Mouse (Mus musculus) small intestine, adult 2 months (tissue): ENCODE results near the gene Wasf1.

ENCODE experiments used
- CTCF ChIP-seq: fragments of 200-500 bp; IDR thresholded peaks from 2 replicates; pipeline ENCODE4 v1.5.1; 2012; ENCODE audit warnings: low read depth, mild to moderate bottlenecking, control low read depth, inconsistent platforms, low read length, moderate library complexity, mixed read lengths; ENCODE audit not compliant: insufficient replicate concordance, insufficient read length; ENCODE audit errors: extremely low read depth
- POLR2A ChIP-seq: fragments of 200-500 bp; IDR thresholded peaks from 2 replicates; pipeline ENCODE4 v1.6.1; 2012; ENCODE audit warnings: low read depth, mild to moderate bottlenecking, control low read depth, inconsistent platforms, low read length, moderate library complexity

- TF ChIP-seq CTCF (no peak), POLR2A (peak; percentile 71)
Measured at GRCm38 (mm10) chr10:40882831-40883643, at the start of gene Wasf1, which contains the start of gene Cdc40.
